Mouse (Mus musculus): Measurements from ENCODE around the gene Gspt1.

DNA sequence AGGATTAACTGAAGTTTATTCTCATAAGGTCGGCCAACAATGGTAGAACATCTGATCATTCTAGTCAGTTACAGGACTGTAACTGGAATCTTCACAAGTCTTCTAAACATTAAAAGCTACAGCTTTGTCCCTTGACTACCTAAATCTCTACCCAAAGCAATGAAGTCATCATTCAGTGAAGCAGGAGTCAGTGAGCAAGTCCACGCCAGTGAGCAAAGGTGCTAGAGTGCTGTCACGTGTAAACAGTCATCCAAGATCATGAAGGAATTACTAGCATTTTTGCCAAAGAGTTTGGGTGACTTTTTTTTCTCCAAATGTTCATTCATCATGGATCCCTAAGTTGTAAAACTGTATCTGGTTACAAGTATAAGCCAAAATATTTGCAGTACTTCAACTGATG lies 36.3 kb downstream of the Gspt1 start:
- TF ChIP-seq CTCF (IDR thresholded peaks at IDR 0.05; ENCODE audit: extremely low read depth, insufficient read depth, insufficient read length, insufficient replicate concordance) (no peak), POLR2A (IDR thresholded peaks at IDR 0.05; ENCODE audit: low read depth, low read length) (no peak)

Data from spleen, adult 2 months (tissue).